ENCODE assay signal across 8 mouse cellular contexts in the genomic region with DNA sequence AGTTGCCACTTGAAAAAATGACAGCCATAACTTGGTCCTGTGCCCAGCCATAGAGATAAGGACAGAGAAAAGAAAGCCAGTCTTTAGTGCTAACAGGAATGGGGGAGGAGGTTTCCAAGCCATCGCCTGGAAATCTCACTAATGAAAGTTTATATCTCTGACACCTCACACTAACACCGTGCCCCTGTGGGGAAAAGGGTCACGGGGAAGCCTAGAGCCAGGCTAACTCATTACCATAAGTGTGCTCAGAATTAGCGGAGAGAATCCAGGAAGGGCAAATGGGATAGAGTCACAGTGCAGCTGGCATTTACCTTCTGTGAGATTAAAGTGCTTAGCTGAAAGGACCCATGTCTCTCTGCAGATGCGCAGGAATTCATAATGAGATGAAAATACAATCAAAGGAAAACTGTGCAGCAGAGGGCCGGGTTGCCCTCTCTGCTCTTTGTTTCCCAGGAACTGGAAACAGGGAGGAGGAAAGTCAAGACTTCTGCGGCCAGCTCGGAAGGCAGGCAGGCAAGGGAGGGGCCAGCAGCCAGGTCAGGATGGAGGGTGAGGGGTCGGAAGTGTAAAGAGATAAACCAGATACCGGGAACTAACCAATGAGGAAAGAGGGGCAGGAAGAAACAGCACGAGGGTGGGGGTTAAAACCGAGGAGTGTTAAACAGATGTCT.
A peak's percentile ranks its signal among the peaks of the same experiment; 100 is the strongest.
DNase-seq lines count a peak whose midpoint lies in the region; ATAC-seq and TF ChIP-seq lines count a peak whose summit lies in the region.

No protein-coding gene starts in this region.

- TF ChIP-seq CTCF in hindbrain, postnatal 0 days (IDR thresholded peaks at IDR 0.05; ENCODE audit: low read depth), result no peak
- no peak for TF ChIP-seq CTCF in stomach, postnatal 0 days (IDR thresholded peaks at IDR 0.05; ENCODE audit: low read depth)

- no peak overlapping the region for H3K4me3 ChIP-seq in forebrain, embryonic 14.5 days (ENCODE audit: low read depth, low read length)
- peak overlapping the region; percentile 13; the same call in 1 of the 2 replicates for H3K4me3 ChIP-seq in hindbrain, postnatal 0 days (ENCODE audit: low read length)
- H3K4me3 ChIP-seq in stomach, postnatal 0 days (ENCODE audit: low read depth, low read length), result no peak overlapping the region

- no peaks in the 10 kb centered on the region for H3K36me3 ChIP-seq in forebrain, embryonic 14.5 days (ENCODE audit: control insufficient read depth, insufficient read depth, low read length)
- no peaks in the 10 kb centered on the region for H3K36me3 ChIP-seq in hindbrain, postnatal 0 days (ENCODE audit: insufficient read depth, low read length)
- H3K36me3 ChIP-seq in stomach, postnatal 0 days (ENCODE audit: control insufficient read depth, insufficient read depth, low read length), result no peaks in the 10 kb centered on the region

- peak overlapping the region; percentile 53; the same call in 1 of the 2 replicates for H3K27ac ChIP-seq in forebrain, embryonic 14.5 days (ENCODE audit: low read depth, low read length)
- H3K27ac ChIP-seq in hindbrain, postnatal 0 days, result peak overlapping the region; percentile 45; the same call in 1 of the 2 replicates
- no peak overlapping the region for H3K27ac ChIP-seq in stomach, postnatal 0 days (replicated peaks)

- no peak for TF ChIP-seq EP300 in stomach, postnatal 0 days (optimal IDR thresholded peaks at IDR 0.05)

- no peaks in the 10 kb centered on the region for H3K9me3 ChIP-seq in forebrain, embryonic 14.5 days (replicated peaks; ENCODE audit: control insufficient read depth, low read length)
- H3K9me3 ChIP-seq in hindbrain, postnatal 0 days (ENCODE audit: low read length), result no peaks in the 10 kb centered on the region
- no peaks in the 10 kb centered on the region for H3K9me3 ChIP-seq in stomach, postnatal 0 days (ENCODE audit: control insufficient read depth, low read length)

- H3K27me3 ChIP-seq in forebrain, embryonic 14.5 days (replicated peaks; ENCODE audit: control insufficient read depth, insufficient read depth, low read length), result no peaks in the 10 kb centered on the region
- no peaks in the 10 kb centered on the region for H3K27me3 ChIP-seq in hindbrain, postnatal 0 days (ENCODE audit: insufficient read depth, low read length)
- H3K27me3 ChIP-seq in stomach, postnatal 0 days (ENCODE audit: control insufficient read depth, insufficient read depth, low read length), result no peaks in the 10 kb centered on the region

- 2% methylated on average over 12 of the region's 12 CpGs for WGBS in forebrain, embryonic 14.5 days
- 3% methylated on average over 12 of the region's 12 CpGs for WGBS in hindbrain, postnatal 0 days
- WGBS in stomach, postnatal 0 days, result 3% methylated on average over 12 of the region's 12 CpGs

- H3K9ac ChIP-seq in forebrain, embryonic 14.5 days (ENCODE audit: low read length), result peak overlapping the region; percentile 22; the same call in 1 of the 2 replicates
- H3K9ac ChIP-seq in hindbrain, postnatal 0 days (replicated peaks; ENCODE audit: low read length), result peak overlapping the region; percentile 37; the same call in 1 of the 2 replicates
- no peak overlapping the region for H3K9ac ChIP-seq in stomach, postnatal 0 days (ENCODE audit: low read length)

- peaks cover 10% of the 10 kb centered on the region for H3K4me1 ChIP-seq in forebrain, embryonic 14.5 days (ENCODE audit: control insufficient read depth, insufficient read depth, low read length)
- H3K4me1 ChIP-seq in hindbrain, postnatal 0 days (ENCODE audit: insufficient read depth, low read length), result peaks cover 5% of the 10 kb centered on the region; the same call in 1 of the 2 replicates
- H3K4me1 ChIP-seq in stomach, postnatal 0 days (replicated peaks; ENCODE audit: control insufficient read depth, insufficient read depth), result 0 out of 2 replicates have a peak, but pooled peaks cover 4% of the 10 kb centered on the region

- H3K4me2 ChIP-seq in forebrain, embryonic 14.5 days (ENCODE audit: low read length), result peak overlapping the region; percentile 38
- peak overlapping the region; percentile 51 for H3K4me2 ChIP-seq in hindbrain, postnatal 0 days (ENCODE audit: low read depth, low read length)
- H3K4me2 ChIP-seq in stomach, postnatal 0 days (replicated peaks; ENCODE audit: low read depth), result peak overlapping the region; percentile 47

- no peak for ATAC-seq in CD4-positive, CD25-positive, alpha-beta regulatory T cell, adult 4 months
- peak; percentile 87 for ATAC-seq in forebrain, embryonic 14.5 days
- peak; percentile 79 for ATAC-seq in hindbrain, postnatal 0 days
- ATAC-seq in stomach, postnatal 0 days (ENCODE audit: low FRiP score, low TSS enrichment), result peak; percentile 53; the same call in 1 of the 2 replicates

- peak; percentile 24 for DNase-seq in CD4-positive, CD25-positive, alpha-beta regulatory T cell, adult 2 months (ENCODE audit: low read depth, low spot score)
- DNase-seq in brain, adult 2 months (ENCODE audit: low read depth, low spot score), result peak; percentile 37
- peak; percentile 63 for DNase-seq in forebrain, embryonic 14.5 days (ENCODE audit: low spot score)
- peak; percentile 43 for DNase-seq in hindbrain, postnatal 0 days (ENCODE audit: low spot score)
- DNase-seq in lung, postnatal 36 days, result peak; percentile 44
- no peak for DNase-seq in stomach, postnatal 0 days (ENCODE audit: low spot score)
- no peak for DNase-seq in gastrocnemius, postnatal 4 days (ENCODE audit: low spot score in 2 of 2)

Comparison
In these comparisons a context has a peak if more than half of its experiments do, and no peak if none do; other contexts are left out.
1. DNase-seq: peak in CD4-positive, CD25-positive, alpha-beta regulatory T cell, adult 2 months (single experiment), brain, adult 2 months (single experiment), forebrain, embryonic 14.5 days (single experiment), hindbrain, postnatal 0 days (single experiment) and lung, postnatal 36 days (single experiment); none in stomach, postnatal 0 days (single experiment) and gastrocnemius, postnatal 4 days (0 of 2).
2. Peak in every context shown above with its lines, with median percentiles within 50 percentile points of each other: H3K4me2 ChIP-seq.